In the genomic region with DNA sequence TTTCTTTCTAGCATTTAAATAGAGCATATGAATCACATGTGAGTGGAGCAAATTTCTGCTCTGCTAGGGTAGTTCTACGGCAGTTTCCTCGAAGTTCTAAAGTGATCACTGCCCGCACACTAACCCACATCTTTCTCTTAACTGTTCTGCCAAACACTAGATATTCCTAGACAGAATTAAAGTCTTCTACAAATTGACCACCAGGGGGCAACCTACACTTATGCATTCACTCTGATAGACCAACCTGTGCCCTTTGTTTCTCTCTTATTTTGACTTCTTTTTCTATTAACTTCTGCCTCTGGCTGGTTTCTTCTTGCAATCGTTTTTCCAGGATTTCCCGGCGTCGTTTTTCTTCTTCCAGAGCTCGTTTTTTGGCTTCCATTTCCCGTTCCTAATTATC, we compare ENCODE assay signal across 8 mouse cellular contexts. TPM values are rescaled to one million over a fixed set of nuclear protein-coding genes. Genes with fewer than 3 reads are reported as not detected.
DNase-seq lines count a peak whose midpoint lies in the region; ATAC-seq and TF ChIP-seq lines count a peak whose summit lies in the region.

No protein-coding gene starts in this region.

- H3K9me3 ChIP-seq in kidney, embryonic 14.5 days (ENCODE audit: control insufficient read depth, low read length), result no peaks in the 10 kb centered on the region

- no peak for TF ChIP-seq POLR2A in brain, embryonic 14.5 days (IDR thresholded peaks at IDR 0.05; ENCODE audit: borderline replicate concordance, extremely low read depth, insufficient read depth, insufficient read length, poor library complexity, severe bottlenecking)

- no peak for DNase-seq in kidney, postnatal 4 days
- peak; percentile 40 to 53 for DNase-seq in CD8-positive naive resting alpha-beta T cell, adult 2 months (ENCODE audit: low read depth in 2 of 2, low spot score in 2 of 2)
- DNase-seq in brain, embryonic 14.5 days (ENCODE audit: low read depth), result peak; percentile 87
- peak; percentile 72 for DNase-seq in layer of hippocampus, adult 9-10 months (ENCODE audit: low spot score)
- no peak for DNase-seq in frontal cortex, postnatal 10 days (ENCODE audit: low spot score in 2 of 2)

- TF ChIP-seq CTCF in brain, embryonic 14.5 days (IDR thresholded peaks at IDR 0.05; ENCODE audit: borderline replicate concordance, extremely low read depth, insufficient read depth, insufficient read length), result peak; percentile 45

- no peak overlapping the region for H3K4me3 ChIP-seq in kidney, embryonic 14.5 days (ENCODE audit: low read length)

- no peak overlapping the region for H3K9ac ChIP-seq in kidney, embryonic 14.5 days (ENCODE audit: low read depth, low read length)

- no peaks in the 10 kb centered on the region for H3K27me3 ChIP-seq in kidney, embryonic 14.5 days (ENCODE audit: control insufficient read depth, insufficient read depth, low read length)

- 40% methylated on average over 9 of the region's 9 CpGs for WGBS in kidney, embryonic 14.5 days

- peak; percentile 64; the same call in 1 of the 2 replicates for ATAC-seq in kidney, embryonic 14.5 days (ENCODE audit: low FRiP score, low TSS enrichment)
- ATAC-seq in granulocyte monocyte progenitor cell, adult 5-6 weeks (replicated peaks; ENCODE audit: poor library complexity, severe bottlenecking), result peak; percentile 83
- ATAC-seq in monocyte, adult 5-6 weeks (replicated peaks; ENCODE audit: insufficient number of reproducible peaks, low FRiP score, low TSS enrichment, poor library complexity, severe bottlenecking), result peak; percentile 73

- no peak overlapping the region for H3K4me2 ChIP-seq in kidney, embryonic 14.5 days (replicated peaks; ENCODE audit: low read depth, low read length)

- no peaks in the 10 kb centered on the region for H3K4me1 ChIP-seq in kidney, embryonic 14.5 days (ENCODE audit: control insufficient read depth, insufficient read depth, low read length)

- H3K27ac ChIP-seq in kidney, embryonic 14.5 days (ENCODE audit: low read depth, low read length), result no peak overlapping the region

- H3K36me3 ChIP-seq in kidney, embryonic 14.5 days (ENCODE audit: control insufficient read depth, insufficient read depth, low read length), result peaks cover 44% of the 10 kb centered on the region

RNA-seq across cellular contexts. Expression of gene Abhd10, which starts 14.1 kb away (rescaled TPM):
- polyA plus RNA-seq in kidney, embryonic 14.5 days (2014; fragmentation: Nextera tagmentation; extraction: Ambion mirVana), result 36.5 and 38.8 TPM in 2 replicates
- 29.3 and 34.5 TPM in 2 replicates for polyA plus RNA-seq in brain, embryonic 14.5 days (2012; rRNA removed)
- 22.2 and 29.3 TPM in 2 replicates for total RNA-seq in granulocyte monocyte progenitor cell, adult 5-6 weeks (2014; fragmentation: Nextera tagmentation)
- 13.3 and 19.6 TPM in 2 replicates for total RNA-seq in granulocyte monocyte progenitor cell, adult 5-6 weeks (2017)
- 19.0 to 34.7 TPM (median 24.2 TPM) in 3 replicates for total RNA-seq in monocyte, adult 5-6 weeks (2017)

RNA-seq across cellular contexts. Expression of gene Tagln3, which starts 32.4 kb away (rescaled TPM):
- 8.0 and 8.5 TPM in 2 replicates for polyA plus RNA-seq in kidney, embryonic 14.5 days (2014; fragmentation: Nextera tagmentation; extraction: Ambion mirVana)
- polyA plus RNA-seq in brain, embryonic 14.5 days (2012; rRNA removed), result 403 and 481 TPM in 2 replicates
- total RNA-seq in granulocyte monocyte progenitor cell, adult 5-6 weeks (2014; fragmentation: Nextera tagmentation), result not detected in 2 replicates
- not detected in 2 replicates for total RNA-seq in granulocyte monocyte progenitor cell, adult 5-6 weeks (2017)
- total RNA-seq in monocyte, adult 5-6 weeks (2017), result not detected in 3 replicates

Comparison
In these comparisons a context has a peak if more than half of its experiments do, and no peak if none do; other contexts are left out.
1. DNase-seq: peak in CD8-positive naive resting alpha-beta T cell, adult 2 months (2 of 2), brain, embryonic 14.5 days (single experiment) and layer of hippocampus, adult 9-10 months (single experiment); none in kidney, postnatal 4 days (0 of 2) and frontal cortex, postnatal 10 days (0 of 2).
2. Peak in every context shown above with its lines, with median percentiles within 50 percentile points of each other: ATAC-seq.